Mouse (Mus musculus): ENCODE measurements at regions not wholly inside any gene's neighbourhood (a gene's known extent, or its start where the extent isn't known, plus 50 kb on each side); places are given as distances from the start of the nearest gene placed in this dataset.

DNA sequence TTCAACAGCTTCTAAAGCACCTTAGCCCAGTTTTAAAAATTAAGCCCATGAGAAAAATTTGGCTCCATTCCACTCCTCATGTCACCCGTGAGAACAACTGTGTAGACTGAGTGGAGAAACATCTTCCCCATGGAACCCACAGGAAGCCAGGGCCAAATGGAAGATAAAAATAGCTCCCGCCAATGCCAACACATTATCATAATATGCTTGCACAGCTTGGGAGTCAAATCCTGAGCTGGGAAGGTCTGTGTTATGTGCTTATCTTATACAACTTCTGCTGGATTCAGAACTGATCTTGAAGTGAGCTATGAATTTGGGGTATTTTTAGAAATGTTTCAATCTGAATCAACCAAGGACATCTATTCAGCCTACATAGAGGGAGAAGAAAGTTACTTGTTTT, 279.0 kb upstream of the Gm11042 start:
- no peak for TF ChIP-seq POLR2A (IDR thresholded peaks at IDR 0.05; ENCODE audit: insufficient read depth, low read depth, low read length)
- no peak for TF ChIP-seq CTCF (IDR thresholded peaks at IDR 0.05)
